Mouse (Mus musculus) cerebellum, adult 18-20 months (tissue): Measurements from ENCODE around the gene Chchd5.

Experiments used
- DNase-seq, 2 experiments: peaks; one replicate each; pipeline ENCODE4 v3.0.0; 2021

Chchd5 gene

DNA sequence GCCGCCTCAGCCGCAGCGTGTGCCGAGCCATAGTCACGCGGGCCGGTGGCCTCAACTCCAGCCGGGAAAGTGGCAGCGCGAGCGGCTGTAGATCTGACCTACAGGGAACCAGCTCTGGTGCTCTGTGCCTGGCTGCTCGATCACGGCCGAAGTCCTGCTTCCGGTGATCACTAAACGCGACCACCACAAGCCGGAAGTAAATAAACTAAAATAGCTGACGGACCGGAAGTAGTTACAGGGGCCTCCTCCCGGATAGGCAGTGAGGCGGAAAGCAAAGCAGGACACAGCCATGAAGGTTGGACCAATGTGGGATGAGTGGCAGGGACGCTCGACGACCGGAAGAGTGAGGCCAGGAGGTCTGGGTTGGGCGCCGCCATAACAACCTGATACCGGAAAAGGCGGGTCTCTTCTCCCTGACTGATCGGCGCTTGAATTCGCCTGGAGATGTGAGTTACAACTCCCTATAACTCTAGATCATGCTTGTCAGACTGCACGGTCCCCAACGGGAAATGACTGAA is at the start of gene Chchd5:
Gene Chchd5, plus strand, starts transcription at position 289 of the 518 bp plus-strand sequence.
- peak; percentile 91 to 96 for DNase-seq

DNA sequence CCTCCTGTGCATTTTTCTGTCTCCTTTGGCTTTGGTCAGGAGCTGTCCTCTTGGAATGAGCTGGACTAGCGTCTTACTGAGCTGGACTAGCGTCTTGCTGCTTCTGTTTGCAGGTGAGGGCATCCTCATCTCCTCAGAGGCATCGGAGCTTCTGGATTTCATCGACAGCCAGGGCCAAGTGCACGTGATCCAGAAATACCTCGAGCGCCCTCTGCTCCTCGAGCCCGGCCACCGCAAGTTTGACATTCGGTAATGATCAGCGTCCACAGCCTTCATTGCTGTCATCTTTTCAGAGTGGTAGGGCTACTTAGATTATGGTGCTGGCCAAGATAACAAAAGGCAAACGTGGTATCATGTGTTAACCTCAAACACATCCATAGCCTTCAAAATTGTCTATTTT is 48.4 kb upstream of the Chchd5 start:
- no peak for DNase-seq

GRCm38 (mm10) chr2:129083514-129083913 is 46.0 kb upstream of the Chchd5 start:
- no peak for DNase-seq

DNA sequence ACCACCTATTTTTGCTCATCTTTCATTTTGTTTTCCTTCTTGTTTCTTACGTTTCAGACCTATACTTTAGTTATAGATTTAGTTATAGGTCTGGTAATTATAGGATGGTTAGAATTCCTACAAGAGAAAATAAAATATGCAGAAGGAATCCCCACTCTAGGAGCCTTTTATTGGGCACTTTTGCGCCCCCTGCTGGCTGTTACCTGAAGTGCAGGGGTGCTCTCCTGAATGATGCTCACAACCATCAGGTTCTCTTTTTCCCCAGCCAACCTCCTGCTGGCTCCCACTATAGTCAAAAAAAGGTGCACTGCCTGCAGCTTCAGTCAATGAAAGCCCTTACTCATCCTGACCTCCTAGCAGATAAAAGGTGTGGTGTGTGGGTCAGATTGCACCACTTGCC is 44.5 kb upstream of the Chchd5 start:
- DNase-seq: peak; percentile 24 to 48

GRCm38 (mm10) chr2:129087520-129087919 is 42.0 kb upstream of the Chchd5 start:
- no peak for DNase-seq

DNA sequence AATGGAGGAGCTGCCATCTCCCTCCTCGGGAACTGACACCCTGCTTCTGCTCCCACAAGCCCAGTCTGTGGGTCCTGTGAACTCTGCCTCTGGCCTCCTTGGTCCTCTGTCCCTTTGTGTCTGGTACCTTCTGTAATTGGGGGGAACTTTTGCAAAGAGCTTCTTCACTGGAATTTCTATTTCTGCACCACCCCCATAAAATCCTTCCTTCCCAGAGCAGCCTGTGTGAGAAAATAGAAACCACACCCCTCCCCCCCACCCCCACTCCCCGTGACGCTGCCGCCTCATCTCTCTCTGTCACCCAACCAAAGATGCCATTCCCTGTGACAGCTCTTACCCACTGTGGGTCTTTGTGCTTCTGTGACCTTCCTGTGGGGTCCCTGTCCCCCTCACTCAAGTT is 39.1 kb upstream of the Chchd5 start:
- DNase-seq: no peak

GRCm38 (mm10) chr2:129092810-129093209 is 36.7 kb upstream of the Chchd5 start:
- no peak for DNase-seq

- DNase-seq: no peak
Measured at GRCm38 (mm10) chr2:129093926-129094724, 35.4 kb upstream of the Chchd5 start.

DNA sequence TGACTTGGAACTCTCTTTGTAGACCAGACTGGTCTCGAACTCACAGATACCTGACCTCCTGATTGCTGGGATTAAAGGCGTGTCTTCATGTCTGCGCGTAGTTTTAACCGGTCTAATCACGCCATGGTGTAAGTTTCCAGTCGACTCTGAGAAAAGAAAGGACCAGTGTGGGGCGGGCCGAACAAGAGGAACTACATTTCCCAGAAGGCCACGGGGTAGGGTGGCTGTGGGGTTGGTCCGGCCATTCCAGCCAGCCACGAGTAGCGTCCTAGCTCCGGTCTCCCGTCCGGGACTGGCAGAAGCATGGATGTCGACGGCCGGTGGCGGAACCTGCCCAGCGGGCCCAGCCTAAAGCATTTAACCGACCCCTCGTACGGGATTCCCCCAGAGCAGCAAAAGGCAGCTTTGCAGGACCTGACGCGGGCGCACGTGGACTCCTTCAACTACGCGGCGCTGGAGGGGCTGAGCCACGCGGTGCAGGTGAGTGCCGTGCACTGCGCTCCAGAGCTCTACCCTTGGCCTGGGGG is 28.7 kb upstream of the Chchd5 start, which contains the start of gene Polr1b:
Gene Polr1b, plus strand, starts transcription at position 212 of the 527 bp plus-strand sequence.
- DNase-seq: peak; percentile 91 to 96

- DNase-seq: no peak
Measured at GRCm38 (mm10) chr2:129112924-129113323, 16.6 kb upstream of the Chchd5 start.

GRCm38 (mm10) chr2:129115706-129116367 is 13.7 kb upstream of the Chchd5 start:
- DNase-seq: no peak

- DNase-seq: no peak
Measured at GRCm38 (mm10) chr2:129116368-129116739, 13.1 kb upstream of the Chchd5 start.

DNA sequence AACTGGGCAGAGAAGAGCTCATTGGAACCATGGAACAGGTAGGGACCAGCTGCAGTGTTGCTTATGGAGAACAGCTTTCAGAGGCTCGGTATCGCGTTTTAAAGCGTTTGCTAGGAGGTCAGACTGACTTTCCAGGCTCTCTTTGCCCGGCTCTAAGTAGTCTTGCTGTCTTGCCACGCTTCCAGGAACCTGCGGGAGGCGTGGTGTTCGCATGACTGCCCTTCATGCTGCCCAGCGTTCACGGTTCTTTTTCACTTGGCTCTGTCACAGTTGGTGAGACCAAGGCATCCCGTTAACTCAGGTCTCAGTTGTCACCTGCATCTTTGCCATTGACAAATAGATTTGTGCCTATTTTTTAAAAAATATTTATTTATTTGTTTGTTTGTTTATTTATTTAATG is 11.4 kb upstream of the Chchd5 start:
- DNase-seq: no peak

GRCm38 (mm10) chr2:129121986-129122385 is 7.5 kb upstream of the Chchd5 start:
- DNase-seq: peak in 1 of 2 experiments; percentile 38

DNA sequence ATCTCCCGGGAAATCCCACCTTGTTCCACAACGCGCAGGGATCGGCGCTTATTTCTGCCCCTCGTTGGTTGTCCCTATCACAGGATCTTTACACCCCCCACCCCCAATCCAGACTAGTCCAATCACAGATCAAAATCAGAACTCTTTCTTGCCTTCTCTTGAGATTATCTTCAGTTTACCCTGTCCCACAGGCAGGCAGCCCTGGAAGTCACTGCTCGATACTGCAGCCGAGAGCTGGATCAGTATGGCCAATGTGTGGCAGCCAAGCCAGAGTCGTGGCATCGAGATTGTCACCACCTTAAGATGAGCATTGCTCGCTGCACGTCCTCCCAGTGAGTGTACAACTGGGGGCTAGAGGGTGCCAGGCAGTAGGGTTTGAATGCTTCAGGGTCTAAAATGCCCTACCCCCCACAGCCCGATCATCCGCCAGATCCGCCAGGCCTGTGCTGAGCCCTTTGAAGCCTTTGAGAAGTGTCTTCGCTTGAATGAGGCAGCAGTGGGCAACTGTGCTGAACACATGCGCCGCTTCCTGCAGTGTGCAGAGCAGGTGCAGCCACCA is 566 bp downstream of the Chchd5 start:
- DNase-seq: peak in 1 of 2 experiments; percentile 35

DNA sequence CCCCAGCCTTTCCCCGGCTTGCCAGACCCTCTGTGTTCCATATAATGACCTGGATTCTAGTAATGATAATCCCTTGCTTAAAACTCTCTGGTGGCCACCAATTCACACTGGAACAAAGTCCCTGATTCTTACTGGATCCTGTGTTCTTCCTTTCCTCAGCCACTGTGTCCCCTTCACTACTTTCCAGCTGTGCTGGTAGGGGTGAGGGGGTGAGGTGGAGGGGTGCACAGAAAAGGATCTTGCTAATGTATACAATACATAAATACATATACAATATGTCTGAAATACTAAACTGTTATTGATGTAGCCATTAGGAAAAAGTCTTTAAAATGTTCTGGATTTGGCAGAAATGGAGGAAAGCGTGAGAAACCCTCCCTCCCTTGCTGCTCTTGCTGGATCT is 1.3 kb downstream of the Chchd5 start:
- no peak for DNase-seq

DNA sequence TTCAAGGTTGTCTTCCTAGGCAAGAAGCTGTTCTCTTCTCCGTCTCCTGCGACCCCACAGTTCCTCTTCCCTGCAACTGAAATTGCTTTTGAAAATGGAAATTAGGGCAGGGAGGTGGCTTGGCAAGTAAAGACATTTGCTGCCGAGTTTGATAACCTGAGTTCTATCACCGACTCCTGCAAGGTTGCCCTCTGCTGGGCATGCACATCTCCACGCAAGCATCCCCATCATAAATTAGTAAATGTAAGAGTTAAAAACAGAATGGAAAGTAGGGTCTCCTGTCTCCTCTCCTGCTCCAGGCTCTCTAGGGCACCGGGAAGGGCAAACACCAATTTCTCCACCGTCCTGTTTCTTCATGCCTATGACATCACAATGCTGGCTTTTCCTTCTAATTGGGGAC is 2.7 kb downstream of the Chchd5 start:
- DNase-seq: no peak

DNA sequence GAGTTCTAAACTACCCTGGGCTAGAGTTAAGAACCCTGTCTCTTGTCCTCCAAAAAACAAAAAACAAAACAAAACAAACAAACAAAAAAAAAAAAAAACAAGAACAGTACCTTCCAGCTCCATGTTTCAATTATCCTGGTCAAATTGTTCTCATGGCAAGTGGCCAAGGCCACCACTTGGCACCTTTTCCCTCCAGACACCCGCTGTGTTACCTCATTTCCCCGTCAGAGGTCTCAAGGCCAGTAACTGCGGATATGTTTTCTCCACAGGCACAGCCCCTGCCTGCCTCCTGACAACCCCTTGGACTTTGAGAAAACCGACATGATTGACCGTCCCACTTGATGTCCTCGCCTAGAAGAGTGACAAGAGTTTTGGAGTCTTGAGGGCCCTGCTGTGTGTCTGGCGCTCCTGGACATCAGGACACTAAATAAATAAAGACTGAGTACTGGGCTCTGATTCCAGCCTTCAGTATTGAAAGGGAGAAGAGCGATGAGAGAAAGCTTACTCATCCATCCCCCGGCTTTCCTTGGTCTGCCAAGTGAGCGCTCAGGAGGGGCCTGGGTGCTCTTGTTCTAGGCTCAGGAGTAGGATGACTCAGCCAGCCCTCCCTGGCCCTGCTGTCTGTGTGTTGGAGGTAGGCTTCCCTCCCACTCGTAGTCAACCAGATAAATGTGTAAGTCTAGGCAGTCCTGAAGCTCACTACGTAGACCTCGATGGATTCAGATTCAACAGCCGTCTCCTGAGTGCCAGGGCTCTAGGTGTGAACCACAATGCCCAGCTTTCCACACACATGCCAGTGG is 3.7 kb downstream of the Chchd5 start:
- peak in 1 of 2 experiments; percentile 57 for DNase-seq

DNA sequence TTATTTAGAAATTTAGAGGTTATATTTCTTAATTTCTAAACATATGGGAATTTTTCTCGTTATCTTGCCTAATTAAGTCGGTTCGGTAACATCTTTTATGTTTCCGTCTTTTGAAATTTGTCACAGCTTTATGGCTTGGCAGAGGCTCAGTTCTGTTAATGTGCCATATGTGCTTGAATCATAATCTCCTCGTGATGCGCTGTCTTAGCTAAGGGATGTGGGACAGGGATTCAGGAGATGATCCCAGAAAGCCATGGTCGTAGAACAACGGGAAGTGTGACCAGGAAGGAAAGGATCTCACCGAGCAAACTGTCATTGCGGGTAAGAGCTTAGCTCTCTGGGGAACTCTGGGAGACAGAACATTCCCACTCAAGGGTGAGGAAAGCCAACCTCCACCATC is 10.4 kb downstream of the Chchd5 start:
- DNase-seq: peak; percentile 54 to 63

GRCm38 (mm10) chr2:129148836-129149235 is 19.3 kb downstream of the Chchd5 start:
- no peak for DNase-seq

DNA sequence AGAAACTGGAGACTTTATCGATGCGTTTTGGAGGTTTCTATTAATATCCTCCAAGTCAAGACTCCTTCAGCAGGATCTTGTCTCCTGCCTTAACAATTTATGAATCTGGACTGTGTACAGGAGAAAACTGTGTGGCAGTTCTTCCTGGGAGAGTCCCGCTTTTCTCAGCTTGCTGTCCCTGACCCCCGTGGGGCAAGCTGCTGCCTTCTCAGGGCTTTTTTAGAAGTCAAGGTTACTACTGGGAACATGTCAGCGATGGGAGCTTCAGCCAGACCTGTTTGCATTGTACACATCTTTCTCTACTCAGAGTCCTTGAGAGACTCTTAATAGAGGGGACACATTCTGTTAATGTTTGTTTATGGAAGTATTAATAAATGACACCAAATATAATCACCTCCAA is 20.9 kb downstream of the Chchd5 start:
- no peak for DNase-seq

- no peak for DNase-seq
Measured at GRCm38 (mm10) chr2:129151111-129151510, 21.6 kb downstream of the Chchd5 start.

DNA sequence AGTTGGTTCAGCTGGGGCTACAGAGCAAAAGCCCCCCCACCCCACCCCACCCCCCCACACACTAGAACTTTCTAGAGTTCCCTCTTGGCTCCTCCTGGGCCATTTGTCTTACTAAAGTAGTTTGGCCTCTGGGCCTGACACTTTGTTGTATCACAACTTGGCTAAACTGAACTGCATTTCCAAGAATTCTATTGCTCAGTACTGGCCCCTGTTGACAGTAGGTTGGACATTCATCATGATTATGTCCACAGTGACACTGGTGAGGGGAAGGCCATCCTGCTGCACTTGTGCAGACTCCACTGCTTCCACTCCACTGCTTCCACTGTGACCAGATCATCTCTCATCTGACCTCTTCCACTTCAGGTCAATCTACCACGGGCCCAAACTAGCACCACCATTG is 23.3 kb downstream of the Chchd5 start:
- no peak for DNase-seq
